Mouse (Mus musculus): ENCODE results near the gene Dip2b.

DNA sequence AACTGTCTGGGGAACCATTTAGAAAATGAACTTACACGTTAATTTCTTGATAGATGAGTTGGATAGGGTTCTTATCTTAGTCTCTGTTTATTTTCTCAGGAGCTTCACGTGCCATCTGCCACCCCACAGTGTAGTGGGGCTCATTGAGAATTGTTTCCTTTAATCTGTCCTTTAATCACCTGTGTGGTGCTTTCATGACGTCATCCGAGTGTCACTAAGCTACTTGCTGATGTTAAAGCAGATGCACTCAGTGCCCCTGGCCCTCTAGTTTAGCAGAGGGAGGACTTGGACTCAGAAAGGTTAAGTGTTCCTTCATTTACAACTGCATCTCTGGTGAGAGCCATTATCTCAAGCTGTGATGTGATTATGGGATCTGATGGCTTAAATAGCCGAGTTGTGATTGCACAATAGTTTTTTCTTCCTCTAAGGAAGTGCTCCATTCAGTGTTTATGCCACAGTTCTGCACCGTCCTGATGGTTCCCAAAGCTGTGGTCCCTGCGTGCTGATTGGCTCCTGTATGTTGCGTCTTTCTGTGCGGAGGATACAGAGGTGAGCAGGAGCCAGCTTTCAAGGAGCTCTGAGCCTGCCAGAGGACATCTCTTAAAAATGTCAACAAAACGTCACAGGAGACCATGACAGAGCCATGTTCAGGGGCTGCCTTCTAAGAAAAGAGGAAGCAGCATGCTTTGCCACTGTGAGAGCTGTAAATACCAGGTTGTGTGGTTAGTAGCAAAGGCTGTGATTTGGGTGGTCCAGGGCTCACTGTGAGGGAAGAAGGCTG lies 3.0 kb downstream of the Dip2b start:
- TF ChIP-seq ZKSCAN1 (IDR thresholded peaks at IDR 0.05; ENCODE audit: low read depth, low read length) (no peak), E2F4 (IDR thresholded peaks at IDR 0.05; ENCODE audit: borderline replicate concordance, low read depth, low read length) (no peak), CTCF (IDR thresholded peaks at IDR 0.05 in 2 of 3, conservative IDR thresholded peaks at IDR 0.05 in 1 of 3; ENCODE audit: control insufficient read depth in 1 of 3, insufficient read depth in 1 of 3, low read depth in 2 of 3, low read length in 3 of 3, poor library complexity in 1 of 3, severe bottlenecking in 1 of 3) (no peak), USF1 (IDR thresholded peaks at IDR 0.05; ENCODE audit: low read depth, low read length) (no peak)
